Mouse (Mus musculus) myocyte (in vitro differentiated cells): Measurements from ENCODE around the gene Foxp4.

ENCODE experiments used
- CEBPB ChIP-seq: IDR thresholded peaks from 2 replicates; pipeline ENCODE4 v1.6.1; 2011; ENCODE audit warnings: mild to moderate bottlenecking, moderate library complexity; ENCODE audit not compliant: poor library complexity, insufficient read depth, severe bottlenecking
- MAX ChIP-seq: IDR thresholded peaks from one replicate; pipeline ENCODE4 v1.6.1; 2011; ENCODE audit warnings: low read depth, mild to moderate bottlenecking, control low read depth
- MYOD1 ChIP-seq, 3 experiments: IDR thresholded peaks; one replicate each; pipeline ENCODE4 v1.6.1; 2011; ENCODE audit warnings: control low read depth in 2 of 3, low read depth in 2 of 3, mild to moderate bottlenecking in 2 of 3, moderate library complexity in 1 of 3; ENCODE audit not compliant: insufficient read length in 2 of 3, control insufficient read depth in 1 of 3
- POLR2A ChIP-seq: IDR thresholded peaks from one replicate; pipeline ENCODE4 v1.6.1; 2011; ENCODE audit warnings: low read depth, mild to moderate bottlenecking, control low read depth, moderate library complexity; ENCODE audit not compliant: insufficient read length
- POLR2AphosphoS2 ChIP-seq: IDR thresholded peaks from one replicate; pipeline ENCODE4 v1.6.1; 2011; ENCODE audit warnings: low read depth, control low read depth; ENCODE audit not compliant: insufficient read length
- REST ChIP-seq: IDR thresholded peaks from one replicate; pipeline ENCODE4 v1.6.1; 2011; ENCODE audit warnings: mild to moderate bottlenecking, control low read depth, moderate library complexity; ENCODE audit not compliant: insufficient read depth, insufficient read length
- SRF ChIP-seq: IDR thresholded peaks from one replicate; pipeline ENCODE4 v1.6.1; 2011; ENCODE audit warnings: low read depth; ENCODE audit not compliant: control insufficient read depth, insufficient read length
- TCF12 ChIP-seq: IDR thresholded peaks from one replicate; pipeline ENCODE4 v1.6.1; 2011; ENCODE audit warnings: mild to moderate bottlenecking, control low read depth; ENCODE audit not compliant: poor library complexity, insufficient read depth, severe bottlenecking

GRCm38 (mm10) chr17:47942008-47942407, 17.6 kb upstream of the Foxp4 start:
- TF ChIP-seq TCF12: no peak
- TF ChIP-seq POLR2A: no peak
- TF ChIP-seq REST: no peak
- TF ChIP-seq CEBPB: no peak
- TF ChIP-seq POLR2AphosphoS2: no peak
- TF ChIP-seq MAX: no peak
- TF ChIP-seq MYOD1 (IDR thresholded peaks at IDR 0.05; ENCODE audit: control insufficient read depth in 1 of 3, insufficient read length in 2 of 3, low read depth in 2 of 3): no peak
- TF ChIP-seq SRF: no peak
